Mouse (Mus musculus) MEL (cell line): ENCODE results near the gene Gm28048. TPM values are rescaled to one million over a fixed set of nuclear protein-coding genes. Genes with fewer than 3 reads are reported as not detected.

ENCODE experiments used
- DNase-seq: peaks from one replicate; pipeline ENCODE4 v3.0.0; 2011; ENCODE audit warnings: low read depth, low spot score
- H3K27ac ChIP-seq: 2 replicates; pipeline ENCODE4 v1.5.1; 2012; ENCODE audit warnings: low read depth, mild to moderate bottlenecking, control low read depth, low read length, moderate library complexity; ENCODE audit not compliant: control insufficient read depth
- H3K27me3 ChIP-seq, 2 experiments: fragments of 150-350 bp in 1 of 2; sonication (generic) in 1 of 2; 2 replicates each; pipeline ENCODE4 v1.6.1; 2012; ENCODE audit warnings: low read length in 2 of 2, mild to moderate bottlenecking in 2 of 2, improper control_type of control experiment in 1 of 2, moderate library complexity in 1 of 2; ENCODE audit not compliant: insufficient read depth in 2 of 2, control insufficient read depth in 1 of 2
- H3K36me3 ChIP-seq, 2 experiments: 2 replicates each; pipeline ENCODE4 v1.6.1; 2012 to 2014; ENCODE audit warnings: low read length in 2 of 2, improper control_type of control experiment in 1 of 2, inconsistent platforms in 1 of 2, mild to moderate bottlenecking in 1 of 2; ENCODE audit not compliant: insufficient read depth in 2 of 2, control insufficient read depth in 1 of 2
- H3K4me1 ChIP-seq, 2 experiments: fragments of 150-350 bp in 1 of 2; sonication (generic) in 1 of 2; 2 replicates each; pipeline ENCODE4 v1.6.1; 2012; ENCODE audit warnings: low read length in 2 of 2, improper control_type of control experiment in 1 of 2, mild to moderate bottlenecking in 1 of 2; ENCODE audit not compliant: insufficient read depth in 2 of 2, control insufficient read depth in 1 of 2
- H3K4me3 ChIP-seq, 2 experiments: fragments of 150-350 bp in 1 of 2; sonication (generic) in 1 of 2; 2 replicates each; pipeline ENCODE4 v1.5.1; 2012; ENCODE audit warnings: low read depth in 2 of 2, low read length in 2 of 2, mild to moderate bottlenecking in 2 of 2, moderate library complexity in 2 of 2, control low read depth in 1 of 2, improper control_type of control experiment in 1 of 2; ENCODE audit not compliant: control insufficient read depth in 1 of 2, insufficient read depth in 1 of 2
- H3K79me2 ChIP-seq: 2 replicates; pipeline ENCODE4 v1.6.1; 2012; ENCODE audit warnings: mild to moderate bottlenecking, low read length, moderate library complexity; ENCODE audit not compliant: control insufficient read depth, poor library complexity, insufficient read depth
- H3K9ac ChIP-seq: 2 replicates; pipeline ENCODE4 v1.6.1; 2012; ENCODE audit warnings: low read depth, mild to moderate bottlenecking, control low read depth, low read length, moderate library complexity; ENCODE audit not compliant: control insufficient read depth, poor library complexity, severe bottlenecking
- H3K9me3 ChIP-seq: fragments of 150-350 bp; sonication (generic); replicated peaks from 2 replicates; pipeline ENCODE4 v1.6.1; 2012; ENCODE audit warnings: mild to moderate bottlenecking, low read length, improper control_type of control experiment, moderate library complexity; ENCODE audit not compliant: insufficient read depth
- BHLHE40 ChIP-seq: IDR thresholded peaks from 2 replicates; pipeline ENCODE4 v1.6.1; 2012; ENCODE audit warnings: low read depth, mild to moderate bottlenecking, inconsistent platforms, low read length, improper control_type of control experiment, borderline replicate concordance
- CHD2 ChIP-seq: IDR thresholded peaks from 2 replicates; pipeline ENCODE4 v1.6.1; 2011; ENCODE audit warnings: low read length, improper control_type of control experiment
- CTCF ChIP-seq, 3 experiments: IDR thresholded peaks in 2 of 3; conservative IDR thresholded peaks in 1 of 3; 2 replicates each; pipeline ENCODE4 v1.5.1; 2011 to 2012; ENCODE audit warnings: low read length in 3 of 3, low read depth in 2 of 3, mild to moderate bottlenecking in 2 of 3, improper control_type of control experiment in 1 of 3, inconsistent platforms in 1 of 3, mixed read lengths in 1 of 3, moderate library complexity in 1 of 3; ENCODE audit not compliant: control insufficient read depth in 1 of 3, insufficient read depth in 1 of 3, poor library complexity in 1 of 3, severe bottlenecking in 1 of 3
- ELF1 ChIP-seq: IDR thresholded peaks from 2 replicates; pipeline ENCODE4 v1.6.1; 2014; ENCODE audit warnings: low read depth, mild to moderate bottlenecking, inconsistent platforms, low read length, improper control_type of control experiment, moderate library complexity
- EP300 ChIP-seq, 2 experiments: IDR thresholded peaks; 2 replicates each; pipeline ENCODE4 v1.6.1; 2011; ENCODE audit warnings: improper control_type of control experiment in 2 of 2, low read length in 2 of 2, low read depth in 1 of 2, mild to moderate bottlenecking in 1 of 2
- GABPA ChIP-seq: IDR thresholded peaks from 2 replicates; pipeline ENCODE4 v1.6.1; 2012; ENCODE audit warnings: low read depth, mild to moderate bottlenecking, inconsistent platforms, low read length, improper control_type of control experiment, moderate library complexity
- GATA1 ChIP-seq: IDR thresholded peaks from 2 replicates; pipeline ENCODE4 v1.6.1; 2011; ENCODE audit warnings: low read depth, low read length, improper control_type of control experiment
- HCFC1 ChIP-seq: IDR thresholded peaks from 2 replicates; pipeline ENCODE4 v1.6.1; 2012; ENCODE audit warnings: low read depth, mild to moderate bottlenecking, inconsistent platforms, low read length, improper control_type of control experiment, moderate library complexity
- JUND ChIP-seq: IDR thresholded peaks from 2 replicates; pipeline ENCODE4 v1.6.1; 2011; ENCODE audit warnings: low read depth, mild to moderate bottlenecking, improper control_type of control experiment, low read length
- KAT2A ChIP-seq: conservative IDR thresholded peaks from 2 replicates; pipeline ENCODE4 v1.6.1; 2012; ENCODE audit warnings: low read depth, low read length, improper control_type of control experiment, inconsistent platforms
- MAX ChIP-seq: IDR thresholded peaks from 2 replicates; pipeline ENCODE4 v1.6.1; 2011; ENCODE audit warnings: low read length, improper control_type of control experiment
- MAZ ChIP-seq: IDR thresholded peaks from 2 replicates; pipeline ENCODE4 v1.6.1; 2012; ENCODE audit warnings: low read depth, mild to moderate bottlenecking, inconsistent platforms, low read length, improper control_type of control experiment
- MEF2A ChIP-seq: IDR thresholded peaks from 2 replicates; pipeline ENCODE4 v1.6.1; 2014; ENCODE audit warnings: low read depth, mild to moderate bottlenecking, inconsistent platforms, low read length, improper control_type of control experiment; ENCODE audit not compliant: poor library complexity, insufficient replicate concordance, severe bottlenecking; ENCODE audit errors: extremely low read depth
- MYB ChIP-seq: IDR thresholded peaks from 2 replicates; pipeline ENCODE4 v1.6.1; 2011; ENCODE audit warnings: mild to moderate bottlenecking, low read depth, low read length, improper control_type of control experiment
- MYC ChIP-seq: IDR thresholded peaks from 2 replicates; pipeline ENCODE4 v1.6.1; 2011; ENCODE audit warnings: low read depth, mild to moderate bottlenecking, low read length, improper control_type of control experiment, moderate library complexity
- NELFE ChIP-seq: IDR thresholded peaks from 2 replicates; pipeline ENCODE4 v1.6.1; 2011; ENCODE audit warnings: low read depth, low read length, improper control_type of control experiment
- POLR2A ChIP-seq, 2 experiments: IDR thresholded peaks; 2 replicates each; pipeline ENCODE4 v1.6.1; 2011 to 2012; ENCODE audit warnings: low read length in 2 of 2, mild to moderate bottlenecking in 2 of 2, control low read depth in 1 of 2, improper control_type of control experiment in 1 of 2, low read depth in 1 of 2, moderate library complexity in 1 of 2; ENCODE audit not compliant: control insufficient read depth in 1 of 2, insufficient read depth in 1 of 2, poor library complexity in 1 of 2
- RAD21 ChIP-seq: IDR thresholded peaks from 2 replicates; pipeline ENCODE4 v1.6.1; 2011; ENCODE audit warnings: mild to moderate bottlenecking, low read depth, low read length, improper control_type of control experiment
- RCOR1 ChIP-seq: IDR thresholded peaks from 2 replicates; pipeline ENCODE4 v1.6.1; 2012; ENCODE audit warnings: low read depth, mild to moderate bottlenecking, inconsistent platforms, low read length, improper control_type of control experiment
- SIN3A ChIP-seq: IDR thresholded peaks from 2 replicates; pipeline ENCODE4 v1.6.1; 2012; ENCODE audit warnings: low read length, improper control_type of control experiment, inconsistent platforms
- SMC3 ChIP-seq: IDR thresholded peaks from 2 replicates; pipeline ENCODE4 v1.6.1; 2011; ENCODE audit warnings: low read depth, low read length, improper control_type of control experiment
- TAL1 ChIP-seq: IDR thresholded peaks from 2 replicates; pipeline ENCODE4 v1.6.1; 2012; ENCODE audit warnings: mild to moderate bottlenecking, inconsistent platforms, low read length, moderate library complexity, mixed read lengths
- TBP ChIP-seq: IDR thresholded peaks from 2 replicates; pipeline ENCODE4 v1.8.0; 2011; ENCODE audit warnings: low read depth, low read length, improper control_type of control experiment
- TCF12 ChIP-seq: IDR thresholded peaks from 2 replicates; pipeline ENCODE4 v1.6.1; 2014; ENCODE audit warnings: low read depth, mild to moderate bottlenecking, inconsistent platforms, low read length, improper control_type of control experiment, moderate library complexity
- UBTF ChIP-seq: IDR thresholded peaks from 2 replicates; pipeline ENCODE4 v1.6.1; 2012; ENCODE audit warnings: low read depth, mild to moderate bottlenecking, inconsistent platforms, low read length, improper control_type of control experiment, moderate library complexity, borderline replicate concordance; ENCODE audit not compliant: insufficient read depth
- USF1 ChIP-seq: IDR thresholded peaks from 2 replicates; pipeline ENCODE4 v1.6.1; 2014; ENCODE audit warnings: low read depth, mild to moderate bottlenecking, inconsistent platforms, low read length, improper control_type of control experiment, moderate library complexity
- USF2 ChIP-seq, 2 experiments: IDR thresholded peaks; 2 replicates each; pipeline ENCODE4 v1.6.1; 2011 to 2012; ENCODE audit warnings: improper control_type of control experiment in 2 of 2, low read length in 2 of 2, borderline replicate concordance in 1 of 2, inconsistent platforms in 1 of 2, low read depth in 1 of 2, mild to moderate bottlenecking in 1 of 2; ENCODE audit not compliant: insufficient read depth in 1 of 2
- ZC3H11A ChIP-seq: IDR thresholded peaks from 2 replicates; pipeline ENCODE4 v1.6.1; 2012; ENCODE audit warnings: low read depth, mild to moderate bottlenecking, inconsistent platforms, low read length, improper control_type of control experiment
- ZKSCAN1 ChIP-seq: IDR thresholded peaks from 2 replicates; pipeline ENCODE4 v1.6.1; 2012; ENCODE audit warnings: low read depth, mild to moderate bottlenecking, inconsistent platforms, low read length, improper control_type of control experiment, moderate library complexity
- ZNF384 ChIP-seq: IDR thresholded peaks from 2 replicates; pipeline ENCODE4 v1.6.1; 2012; ENCODE audit warnings: low read depth, mild to moderate bottlenecking, inconsistent platforms, low read length, improper control_type of control experiment
- polyA plus RNA-seq, 2 experiments: library from polyadenylated mRNA; stranded (reverse) in 1 of 2; unstranded in 1 of 2; fragments of >175 nt in 1 of 2; fragments of >200 nt in 1 of 2; gene quantifications; 2 replicates each; pipeline versions ENCODE4 v1.2.1 to v1.2.4; 2012; ENCODE audit warnings: low replicate concordance in 2 of 2, low read depth in 1 of 2; ENCODE audit not compliant: insufficient read length in 2 of 2, insufficient read depth in 1 of 2, missing spikeins in 1 of 2
- total RNA-seq: library from RNA; depleted of rRNA; stranded (reverse); fragments of 300-350 nt; gene quantifications from 2 replicates; pipeline ENCODE4 v1.2.3, GENCODE M21; 2012

Gm28048 gene
- total and polyA plus RNA-seq, 3 experiments = 8.6 to 15.0 TPM; not detected in 1

DNA sequence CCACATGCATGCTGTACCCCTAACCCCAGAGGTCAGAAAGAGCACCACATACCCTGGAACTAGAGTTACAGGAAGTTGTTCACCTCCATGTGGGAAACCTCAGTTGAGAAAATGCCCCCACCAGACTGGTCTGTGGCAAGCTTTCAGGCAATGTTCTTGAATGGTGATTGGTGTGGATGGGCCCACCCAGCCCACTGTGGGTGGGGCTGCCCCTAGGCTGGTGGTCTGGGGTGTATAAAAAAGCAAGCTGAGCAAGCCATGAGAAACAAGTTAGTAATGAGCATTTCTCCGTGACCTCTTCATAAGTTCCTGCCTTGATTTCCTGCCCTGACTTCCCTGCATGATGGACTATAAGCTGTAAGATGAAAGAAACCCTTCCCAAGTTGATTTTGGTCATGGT, 19.8 kb downstream of the Gm28048 start:
- H3K9me3 ChIP-seq = no peaks in the 10 kb centered on the region
- TF ChIP-seq ZNF384 = no peak
- no peak for TF ChIP-seq TBP
- TF ChIP-seq MEF2A = no peak
- no peak for TF ChIP-seq ZKSCAN1
- no peak for TF ChIP-seq MAZ
- no peak for TF ChIP-seq GATA1
- no peak for TF ChIP-seq POLR2A (IDR thresholded peaks at IDR 0.05; ENCODE audit: control insufficient read depth in 1 of 2, insufficient read depth in 1 of 2, low read depth in 1 of 2, low read length in 2 of 2, poor library complexity in 1 of 2)
- TF ChIP-seq SIN3A = no peak
- no peak for TF ChIP-seq TAL1
- no peak for TF ChIP-seq EP300 (IDR thresholded peaks at IDR 0.05; ENCODE audit: low read depth in 1 of 2, low read length in 2 of 2)
- TF ChIP-seq JUND = no peak
- no peak for TF ChIP-seq KAT2A
- TF ChIP-seq MYB = no peak
- TF ChIP-seq SMC3 = no peak
- no peak for TF ChIP-seq UBTF

DNA sequence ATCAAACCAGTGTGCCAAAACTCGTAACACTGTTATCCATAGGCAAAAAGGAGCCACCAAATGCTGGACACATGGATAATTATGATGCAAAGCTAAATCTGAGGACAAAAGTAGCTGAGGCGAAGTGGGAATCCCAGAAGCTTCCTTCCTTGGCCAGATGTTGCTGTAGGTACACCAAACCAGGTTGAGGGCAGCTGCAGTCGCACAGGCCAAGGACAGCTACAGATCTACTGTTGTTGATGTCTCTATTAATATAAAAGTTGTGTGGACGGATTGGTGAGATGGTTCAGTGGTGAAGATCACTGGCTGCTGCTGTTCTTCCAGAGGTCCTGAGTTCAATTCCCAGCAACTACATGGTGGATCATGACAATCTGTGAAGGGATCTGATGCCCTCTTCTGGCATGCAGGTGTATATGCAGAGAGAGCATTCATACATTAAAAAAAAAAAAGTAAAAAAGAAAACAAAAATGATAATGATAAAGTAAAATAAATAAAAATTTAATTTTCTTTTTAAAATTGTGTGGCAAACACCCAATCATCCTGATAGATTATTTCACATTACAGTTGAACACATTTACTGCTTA, 24.0 kb downstream of the Gm28048 start:
- Histone ChIP-seq H3K4me1 (no peaks in the 10 kb centered on the region), H3K79me2 (no peaks in the 10 kb centered on the region), H3K36me3 (no peaks in the 10 kb centered on the region; a peak in 1 of 4 replicates), H3K9ac (no peak overlapping the region), H3K9me3 (no peaks in the 10 kb centered on the region), H3K27ac (no peak overlapping the region), H3K27me3 (no peaks in the 10 kb centered on the region), H3K4me3 (no peak overlapping the region)
- DNase-seq = peak; percentile 64
- TF ChIP-seq CTCF (IDR thresholded peaks at IDR 0.05 in 2 of 3, conservative IDR thresholded peaks at IDR 0.05 in 1 of 3; ENCODE audit: control insufficient read depth in 1 of 3, insufficient read depth in 1 of 3, low read depth in 2 of 3, low read length in 3 of 3, poor library complexity in 1 of 3, severe bottlenecking in 1 of 3) = peak; percentile 49 to 77 (median 70)
- TF ChIP-seq MAX = no peak
- no peak for TF ChIP-seq BHLHE40
- no peak for TF ChIP-seq HCFC1
- no peak for TF ChIP-seq EP300 (IDR thresholded peaks at IDR 0.05; ENCODE audit: low read depth in 1 of 2, low read length in 2 of 2)
- no peak for TF ChIP-seq TCF12
- peak; percentile 89 for TF ChIP-seq RAD21
- TF ChIP-seq USF2 (IDR thresholded peaks at IDR 0.05; ENCODE audit: borderline replicate concordance in 1 of 2, insufficient read depth in 1 of 2, low read depth in 1 of 2, low read length in 2 of 2) = no peak
- TF ChIP-seq MEF2A = no peak
- TF ChIP-seq SMC3 = peak; percentile 92
- TF ChIP-seq USF1 = no peak
- TF ChIP-seq UBTF = no peak
- TF ChIP-seq JUND = no peak
- TF ChIP-seq ZC3H11A = peak; percentile 96
- TF ChIP-seq ELF1 = no peak
- no peak for TF ChIP-seq GABPA
- no peak for TF ChIP-seq KAT2A
- TF ChIP-seq SIN3A = no peak
- peak; percentile 95 for TF ChIP-seq ZNF384
- no peak for TF ChIP-seq NELFE
- TF ChIP-seq MYC = no peak
- TF ChIP-seq MAZ = no peak
- no peak for TF ChIP-seq CHD2
- TF ChIP-seq RCOR1 = no peak

More for the DNA sequence above, 19.8 kb downstream of the Gm28048 start:
- H3K27me3 ChIP-seq = no peaks in the 10 kb centered on the region
- no peaks in the 10 kb centered on the region for H3K4me1 ChIP-seq
- no peak overlapping the region for H3K27ac ChIP-seq
- no peak overlapping the region for H3K9ac ChIP-seq
- no peak for DNase-seq
- no peaks in the 10 kb centered on the region for H3K79me2 ChIP-seq
- H3K4me3 ChIP-seq = no peak overlapping the region
- peaks cover 0 to 3% of the 10 kb centered on the region in 2 experiments; a peak in 1 of 4 replicates for H3K36me3 ChIP-seq
